ENCODE assay signal across 18 mouse cellular contexts in the genomic region with DNA sequence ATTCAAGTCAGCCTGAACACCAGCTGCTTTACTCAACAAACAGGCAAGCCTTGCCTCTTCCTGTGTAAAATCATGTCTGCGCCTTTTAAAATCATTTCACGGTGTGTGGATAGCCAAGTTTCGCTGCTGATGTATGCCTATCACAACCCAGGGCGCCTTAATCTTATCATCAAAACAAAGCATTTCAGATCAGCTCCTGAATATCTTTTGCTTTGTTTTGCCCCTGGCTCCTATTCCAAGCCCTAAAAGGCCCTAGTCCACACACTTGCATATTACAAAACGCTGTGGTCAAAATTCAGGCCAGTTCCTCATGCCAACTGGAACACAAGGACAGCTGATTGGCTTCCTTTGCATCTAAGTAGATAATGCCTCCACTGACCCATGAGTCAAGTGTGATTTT.
DNase-seq lines count a peak whose midpoint lies in the region; ATAC-seq lines count a peak whose summit lies in the region.
"Had no signal": no experiment of that assay in that cellular context is flagged by ENCODE, and none has a peak within 500 bp of the region (broad histone marks: within the 10 kb centered on the region; RNA-seq: fewer than 3 reads in every experiment).

No protein-coding gene starts in this region.

- no peaks in the 10 kb centered on the region for H3K27me3 ChIP-seq in forebrain, embryonic 15.5 days
- H3K27me3 ChIP-seq in forebrain, embryonic 13.5 days, result no peaks in the 10 kb centered on the region
- no peaks in the 10 kb centered on the region for H3K27me3 ChIP-seq in midbrain, embryonic 10.5 days (ENCODE audit: low read depth, poor library complexity, severe bottlenecking)
- no peaks in the 10 kb centered on the region for H3K27me3 ChIP-seq in midbrain, embryonic 15.5 days (replicated peaks)
- no peaks in the 10 kb centered on the region for H3K27me3 ChIP-seq in hindbrain, embryonic 16.5 days (replicated peaks; ENCODE audit: control insufficient read depth, insufficient read depth, low read length)
- H3K27me3 ChIP-seq: embryonic facial prominence, embryonic 15.5 days; heart, embryonic 13.5 days; hindbrain, embryonic 15.5 days; liver, embryonic 15.5 days had no signal

- H3K9ac ChIP-seq in forebrain, embryonic 15.5 days (replicated peaks), result no peak overlapping the region
- H3K9ac ChIP-seq in forebrain, embryonic 13.5 days, result no peak overlapping the region
- H3K9ac ChIP-seq in midbrain, embryonic 15.5 days, result no peak overlapping the region
- no peak overlapping the region for H3K9ac ChIP-seq in hindbrain, embryonic 16.5 days (ENCODE audit: low read depth, low read length)
- H3K9ac ChIP-seq: embryonic facial prominence, embryonic 15.5 days; heart, embryonic 13.5 days; hindbrain, embryonic 15.5 days; liver, embryonic 15.5 days had no signal

- peaks cover 5% of the 10 kb centered on the region for H3K4me1 ChIP-seq in forebrain, embryonic 15.5 days
- 0 out of 2 replicates have a peak, but pooled peaks cover 5% of the 10 kb centered on the region for H3K4me1 ChIP-seq in forebrain, embryonic 13.5 days
- peaks cover 11% of the 10 kb centered on the region for H3K4me1 ChIP-seq in midbrain, embryonic 10.5 days
- peaks cover 5% of the 10 kb centered on the region for H3K4me1 ChIP-seq in midbrain, embryonic 15.5 days
- peaks cover 6% of the 10 kb centered on the region; the same call in 1 of the 2 replicates for H3K4me1 ChIP-seq in hindbrain, embryonic 16.5 days (ENCODE audit: control insufficient read depth, insufficient read depth, low read depth, low read length)
- H3K4me1 ChIP-seq: embryonic facial prominence, embryonic 15.5 days; heart, embryonic 13.5 days; hindbrain, embryonic 15.5 days; liver, embryonic 15.5 days had no signal

- no peaks in the 10 kb centered on the region for H3K9me3 ChIP-seq in forebrain, embryonic 15.5 days
- no peaks in the 10 kb centered on the region for H3K9me3 ChIP-seq in forebrain, embryonic 13.5 days (replicated peaks)
- H3K9me3 ChIP-seq in midbrain, embryonic 10.5 days (replicated peaks), result no peaks in the 10 kb centered on the region
- no peaks in the 10 kb centered on the region for H3K9me3 ChIP-seq in midbrain, embryonic 15.5 days
- H3K9me3 ChIP-seq in hindbrain, embryonic 16.5 days (ENCODE audit: control insufficient read depth, low read length), result no peaks in the 10 kb centered on the region
- H3K9me3 ChIP-seq: embryonic facial prominence, embryonic 15.5 days; hindbrain, embryonic 15.5 days; liver, embryonic 15.5 days had no signal

- WGBS in forebrain, embryonic 15.5 days, result 65% methylated on average over 5 of the region's 5 CpGs
- 73% methylated on average over 5 of the region's 5 CpGs for WGBS in forebrain, embryonic 13.5 days
- 78% methylated on average over 5 of the region's 5 CpGs for WGBS in midbrain, embryonic 10.5 days
- WGBS in midbrain, embryonic 15.5 days, result 41% methylated on average over 5 of the region's 5 CpGs
- 63% methylated on average over 5 of the region's 5 CpGs for WGBS in hindbrain, embryonic 16.5 days

- ATAC-seq in forebrain, embryonic 15.5 days (replicated peaks), result 0 out of 2 replicates have a peak, but pooled peaks have one; percentile 19
- no peak for ATAC-seq in forebrain, embryonic 13.5 days
- no peak for ATAC-seq in midbrain, embryonic 15.5 days (replicated peaks)
- peak; percentile 54; the same call in 1 of the 2 replicates for ATAC-seq in hindbrain, embryonic 16.5 days

- H3K4me3 ChIP-seq in forebrain, embryonic 15.5 days, result no peak overlapping the region
- no peak overlapping the region for H3K4me3 ChIP-seq in forebrain, embryonic 13.5 days
- no peak overlapping the region for H3K4me3 ChIP-seq in midbrain, embryonic 10.5 days
- H3K4me3 ChIP-seq in midbrain, embryonic 15.5 days, result no peak overlapping the region
- H3K4me3 ChIP-seq in hindbrain, embryonic 16.5 days (ENCODE audit: low read length), result no peak overlapping the region
- H3K4me3 ChIP-seq: embryonic facial prominence, embryonic 15.5 days; heart, embryonic 13.5 days; hindbrain, embryonic 15.5 days; liver, embryonic 15.5 days had no signal

- no peak overlapping the region for H3K27ac ChIP-seq in forebrain, embryonic 15.5 days (replicated peaks)
- H3K27ac ChIP-seq in forebrain, embryonic 13.5 days, result no peak overlapping the region
- peak overlapping the region; percentile 23; the same call in 1 of the 2 replicates for H3K27ac ChIP-seq in midbrain, embryonic 10.5 days (replicated peaks)
- no peak overlapping the region for H3K27ac ChIP-seq in midbrain, embryonic 15.5 days
- no peak overlapping the region for H3K27ac ChIP-seq in hindbrain, embryonic 16.5 days (ENCODE audit: low read depth, low read length)
- H3K27ac ChIP-seq: embryonic facial prominence, embryonic 15.5 days; heart, embryonic 13.5 days; hindbrain, embryonic 15.5 days; liver, embryonic 15.5 days had no signal

- no peak for DNase-seq in midbrain, embryonic 10.5 days (ENCODE audit: low spot score)
- DNase-seq in retina, postnatal 1 day, result peak; percentile 50
- no peak for DNase-seq in embryo, embryonic 11 days
- DNase-seq in spleen, postnatal 10 days (ENCODE audit: low spot score in 2 of 2), result no peak
- DNase-seq: cerebellum, adult 11 months; gastrocnemius, postnatal 25 days; kidney, adult 2 months; kidney, postnatal 4 days; lung, postnatal 14 days; right cerebral cortex, postnatal 4 days had no signal

- H3K36me3 ChIP-seq in forebrain, embryonic 15.5 days, result no peaks in the 10 kb centered on the region
- H3K36me3 ChIP-seq in forebrain, embryonic 13.5 days (ENCODE audit: poor library complexity, severe bottlenecking), result no peaks in the 10 kb centered on the region
- no peaks in the 10 kb centered on the region for H3K36me3 ChIP-seq in midbrain, embryonic 10.5 days
- H3K36me3 ChIP-seq in midbrain, embryonic 15.5 days (replicated peaks), result no peaks in the 10 kb centered on the region
- no peaks in the 10 kb centered on the region for H3K36me3 ChIP-seq in hindbrain, embryonic 16.5 days (ENCODE audit: control insufficient read depth, insufficient read depth, low read length)
- H3K36me3 ChIP-seq: embryonic facial prominence, embryonic 15.5 days; heart, embryonic 13.5 days; hindbrain, embryonic 15.5 days; liver, embryonic 15.5 days had no signal

- no peak overlapping the region for H3K4me2 ChIP-seq in forebrain, embryonic 15.5 days (replicated peaks)
- no peak overlapping the region for H3K4me2 ChIP-seq in forebrain, embryonic 13.5 days
- H3K4me2 ChIP-seq in midbrain, embryonic 15.5 days, result no peak overlapping the region
- no peak overlapping the region for H3K4me2 ChIP-seq in hindbrain, embryonic 16.5 days (ENCODE audit: low read length)
- H3K4me2 ChIP-seq: embryonic facial prominence, embryonic 15.5 days; heart, embryonic 13.5 days; hindbrain, embryonic 15.5 days; liver, embryonic 15.5 days had no signal

Comparison
In these comparisons a context has a peak if more than half of its experiments do, and no peak if none do; other contexts are left out.
1. ATAC-seq: peak in forebrain, embryonic 15.5 days (single experiment) and hindbrain, embryonic 16.5 days (single experiment); none in forebrain, embryonic 13.5 days (single experiment) and midbrain, embryonic 15.5 days (single experiment).